Mouse (Mus musculus) urinary bladder, postnatal 14 days (tissue): ENCODE measurements around the gene Aars2.

Experiments
- DNase-seq: peaks from one replicate; pipeline ENCODE4 v3.0.0; 2021; ENCODE audit warnings: low spot score

Aars2 gene

GRCm38 (mm10) chr17:45506700-45507189 is at the start of gene Aars2:
Gene Aars2 (plus strand): TSS chr17:45506841.
- peak; percentile 96 for DNase-seq

DNA sequence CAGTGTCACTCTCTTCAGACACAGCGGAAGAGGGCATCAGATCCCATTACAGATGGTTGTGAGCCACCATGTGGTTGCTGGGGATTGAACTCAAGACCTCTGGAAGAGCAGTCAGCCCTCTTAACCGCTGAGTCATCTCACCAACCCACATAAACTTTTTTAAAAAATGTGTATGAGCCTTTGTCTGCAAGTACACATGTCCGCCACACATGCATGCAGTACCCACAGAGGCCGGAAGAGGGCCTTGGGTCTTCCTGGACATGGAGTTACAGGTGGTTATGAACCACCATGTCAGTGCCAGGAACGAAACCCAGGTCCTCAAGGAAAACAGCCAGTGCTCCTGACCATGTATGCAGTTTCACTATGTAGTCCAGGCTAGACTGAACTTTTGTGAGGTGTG is 49.2 kb upstream of the Aars2 start:
- DNase-seq: no peak

- DNase-seq: no peak
Measured at GRCm38 (mm10) chr17:45458516-45458915, 48.1 kb upstream of the Aars2 start.

- DNase-seq: no peak
Measured at GRCm38 (mm10) chr17:45459062-45459461, 47.6 kb upstream of the Aars2 start.

- no peak for DNase-seq
Measured at GRCm38 (mm10) chr17:45462506-45462905, 44.1 kb upstream of the Aars2 start.

- DNase-seq: no peak
Measured at GRCm38 (mm10) chr17:45464255-45464654, 42.4 kb upstream of the Aars2 start.

- no peak for DNase-seq
Measured at GRCm38 (mm10) chr17:45466701-45467100, 39.9 kb upstream of the Aars2 start.

GRCm38 (mm10) chr17:45468302-45468701 is 38.3 kb upstream of the Aars2 start:
- DNase-seq: no peak

GRCm38 (mm10) chr17:45470726-45471125 is 35.9 kb upstream of the Aars2 start:
- no peak for DNase-seq

DNA sequence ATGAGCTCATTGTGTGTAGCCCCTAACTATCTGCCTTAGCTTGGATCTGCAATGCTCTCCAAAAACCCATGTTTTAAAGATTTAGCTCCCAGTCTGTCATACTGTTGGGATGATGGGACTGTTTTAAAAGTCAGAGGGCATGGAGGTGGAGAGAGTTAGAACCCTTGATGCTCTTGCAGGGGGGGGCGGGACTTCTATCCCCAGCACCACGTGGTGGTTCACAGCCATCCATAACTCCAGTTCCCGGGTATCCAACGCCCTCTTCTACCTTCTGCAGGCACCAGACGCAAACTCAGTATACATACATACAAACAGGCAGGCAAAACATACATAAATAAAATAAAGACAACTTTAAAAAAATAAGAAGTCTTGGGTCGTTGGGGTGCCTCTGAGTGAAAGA is 33.0 kb upstream of the Aars2 start:
- DNase-seq: no peak

DNA sequence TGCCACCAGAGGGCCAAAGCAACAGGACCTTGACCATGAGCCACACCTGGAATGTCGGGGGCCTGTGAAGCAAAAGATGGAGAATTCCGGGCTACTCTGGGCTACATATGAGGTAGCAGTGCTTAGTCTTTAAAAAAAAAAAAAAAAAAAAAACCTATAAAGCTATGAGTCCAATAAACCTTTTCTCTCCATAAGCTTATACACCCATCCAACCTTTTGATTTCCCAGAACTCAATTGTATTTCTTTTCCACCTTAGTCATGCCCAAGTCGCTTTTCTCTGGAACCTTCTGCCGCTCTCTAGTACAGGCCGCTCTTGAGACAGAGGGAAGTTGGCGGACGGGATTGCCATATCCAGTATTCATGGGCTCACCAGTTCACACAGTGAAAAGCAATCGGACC is 32.5 kb upstream of the Aars2 start:
- DNase-seq: no peak

- DNase-seq: peak; percentile 44
Measured at GRCm38 (mm10) chr17:45474669-45475465, 31.8 kb upstream of the Aars2 start, which contains the start of gene Spats1. Gene Spats1 (minus strand): TSS chr17:45475415.

DNA sequence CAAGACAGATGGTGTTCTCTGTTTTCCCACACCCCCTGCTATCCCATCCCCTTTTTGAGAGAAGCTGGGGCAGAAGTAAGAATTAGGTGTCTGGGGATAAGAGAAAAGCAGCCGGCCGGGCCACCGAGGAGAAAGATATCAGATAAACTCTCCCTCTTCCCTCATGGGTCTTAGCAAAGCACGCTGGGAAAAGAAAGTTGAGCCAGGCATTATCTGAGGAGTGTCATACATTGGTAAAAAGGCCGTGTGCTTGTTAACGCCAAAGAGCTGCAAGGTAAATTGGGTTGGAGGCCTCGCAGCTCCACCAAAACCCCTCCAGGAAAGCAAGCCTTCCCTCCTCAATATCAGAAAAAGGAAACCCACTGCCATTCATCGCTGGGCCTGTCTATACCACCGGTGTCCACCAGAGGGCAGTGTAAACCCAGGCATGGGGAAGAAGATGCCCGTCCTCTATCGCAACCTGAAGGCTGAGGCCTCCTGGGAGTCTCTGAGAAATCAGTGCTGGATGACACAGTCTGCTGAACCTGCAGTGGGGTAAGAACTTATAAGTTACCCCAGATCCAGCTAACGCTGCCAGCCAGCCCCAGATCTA is 28.3 kb upstream of the Aars2 start:
- DNase-seq: peak; percentile 79

DNA sequence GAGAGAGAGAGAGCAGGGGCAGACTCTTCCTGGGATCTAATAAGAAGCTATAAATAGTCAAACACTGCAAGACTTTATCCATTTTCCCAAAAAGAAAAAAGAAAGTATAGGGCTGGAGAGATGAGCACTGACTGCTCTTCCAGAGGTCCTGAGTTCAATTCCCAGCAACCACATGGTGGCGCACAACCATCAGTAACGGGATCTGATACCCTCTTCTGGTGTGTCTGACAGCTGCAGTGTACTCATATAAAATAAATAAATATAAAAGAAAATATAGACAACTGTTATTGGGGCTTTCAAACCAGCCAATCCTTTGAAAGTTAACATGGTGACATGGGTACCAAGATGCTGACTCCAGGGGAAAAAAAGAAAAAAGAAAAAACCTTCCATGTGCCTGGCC is 26.2 kb upstream of the Aars2 start:
- DNase-seq: no peak

GRCm38 (mm10) chr17:45485581-45485980 is 21.1 kb upstream of the Aars2 start:
- DNase-seq: no peak

DNA sequence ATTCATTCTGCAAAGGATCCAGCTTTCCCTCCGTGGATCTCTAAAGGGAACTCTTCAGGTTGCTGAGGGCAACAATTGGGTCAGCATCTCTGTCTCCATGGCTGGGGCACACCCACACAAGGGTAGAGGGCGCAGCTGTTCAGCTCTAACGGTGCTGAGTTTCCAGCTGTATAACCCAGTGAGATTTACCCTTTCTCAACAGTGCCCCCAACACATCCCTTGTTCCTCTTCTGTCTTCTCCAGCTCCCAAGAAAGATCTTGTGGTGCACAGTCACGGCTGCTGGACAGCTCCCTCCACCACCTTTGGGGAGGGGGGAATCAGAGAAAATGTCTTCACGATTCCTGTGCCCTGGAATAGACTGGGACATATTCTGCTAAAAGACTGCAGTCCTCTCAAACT is 19.4 kb upstream of the Aars2 start:
- no peak for DNase-seq

GRCm38 (mm10) chr17:45488321-45489254 is 18.1 kb upstream of the Aars2 start:
- DNase-seq: no peak

GRCm38 (mm10) chr17:45489736-45490135 is 16.9 kb upstream of the Aars2 start:
- DNase-seq: no peak

DNA sequence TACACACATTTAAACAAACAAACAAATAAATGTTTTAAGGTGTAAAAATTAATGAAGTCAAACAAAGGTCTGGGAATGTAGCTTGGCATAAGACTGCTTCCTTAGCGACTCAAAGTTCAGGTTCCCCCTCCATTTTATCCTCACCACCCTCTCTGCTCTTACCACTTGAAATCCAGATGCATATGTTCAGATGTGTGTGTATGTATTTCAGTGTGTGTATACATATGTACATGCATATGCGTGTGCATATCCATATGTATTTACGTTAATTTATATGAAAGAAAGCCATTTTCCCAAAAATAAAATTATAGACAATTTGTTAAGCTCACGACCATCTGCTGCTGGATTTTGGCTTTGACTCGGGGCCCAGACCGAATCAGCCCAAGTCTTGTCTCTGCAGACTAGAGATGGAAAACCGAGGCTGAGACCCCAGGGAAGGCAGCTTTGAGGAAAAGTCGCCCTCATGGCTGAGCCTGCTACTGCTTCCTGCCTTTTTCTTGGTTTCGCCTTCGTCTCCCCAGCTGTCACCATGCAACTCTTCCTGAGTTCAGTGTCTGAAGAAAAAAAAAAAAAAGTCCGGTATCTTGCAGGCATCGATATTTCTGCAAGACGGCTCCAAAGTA is 16.0 kb upstream of the Aars2 start:
- DNase-seq: no peak

DNA sequence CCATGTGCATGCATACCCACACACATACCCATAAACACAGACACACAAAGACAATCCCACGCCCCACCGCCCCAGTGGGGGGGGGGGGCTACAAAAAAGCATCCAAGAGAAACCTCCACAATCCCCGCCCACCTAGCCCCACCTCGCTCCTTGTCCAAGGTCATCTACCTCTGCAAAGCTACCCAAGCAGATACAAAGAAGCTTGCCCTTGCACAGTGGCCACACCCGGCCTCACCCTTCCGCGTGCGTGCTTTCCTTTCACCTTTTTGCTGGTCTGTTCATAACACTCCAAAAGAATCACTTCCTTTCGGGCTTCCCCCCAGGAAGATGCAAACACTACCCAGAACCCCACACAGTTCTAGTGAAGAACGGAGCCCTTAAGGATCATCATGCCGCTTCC is 11.2 kb upstream of the Aars2 start:
- DNase-seq: no peak

GRCm38 (mm10) chr17:45498397-45498796 is 8.2 kb upstream of the Aars2 start:
- DNase-seq: no peak

DNA sequence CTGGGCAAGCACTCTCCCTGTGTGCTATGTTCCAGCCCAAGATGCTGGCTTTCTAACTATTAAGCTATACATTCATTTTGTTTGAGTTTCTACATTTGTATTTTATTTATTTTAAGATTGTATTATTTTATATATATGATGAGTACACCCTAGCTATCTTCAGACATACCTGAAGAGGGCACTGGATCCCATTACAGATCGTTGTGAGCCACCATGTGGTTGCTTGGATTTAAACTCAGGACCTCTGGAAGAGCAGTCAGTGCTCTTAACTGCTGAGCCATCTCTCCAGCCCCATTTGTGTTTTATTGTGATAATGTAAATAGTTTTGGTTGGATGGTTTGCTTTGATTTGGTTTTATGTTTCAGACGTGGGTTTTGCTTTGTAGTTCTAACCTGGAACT is 7.1 kb upstream of the Aars2 start:
- DNase-seq: no peak
